ENCODE assay signal across 12 mouse cellular contexts in genomic region chr1:63272125-63272675, GRCm38 (mm10). TPM values are rescaled to one million over a fixed set of nuclear protein-coding genes. Genes with fewer than 3 reads are reported as not detected.
DNase-seq lines count a peak whose midpoint lies in the region; ATAC-seq and TF ChIP-seq lines count a peak whose summit lies in the region.
"Had no signal": no experiment of that assay in that cellular context is flagged by ENCODE, and none has a peak within 500 bp of the region (broad histone marks: within the 10 kb centered on the region; RNA-seq: fewer than 3 reads in every experiment).

No protein-coding gene starts in this region.

- H3K9ac ChIP-seq in stomach, embryonic 14.5 days (replicated peaks; ENCODE audit: low read depth, low read length), result no peak overlapping the region
- no peak overlapping the region for H3K9ac ChIP-seq in stomach, postnatal 0 days (ENCODE audit: low read length)
- H3K9ac ChIP-seq in neural tube, embryonic 15.5 days (replicated peaks), result no peak overlapping the region
- no peak overlapping the region for H3K9ac ChIP-seq in kidney, embryonic 14.5 days (ENCODE audit: low read depth, low read length)

- intact Hi-C loops in left cerebral cortex, postnatal 4 days (cut with DNase I), result loop anchor here (10.0 kb wide), 1 partner anchor 173 kb away; the partner anchor contains the start of gene Adam23

- peaks cover 30% of the 10 kb centered on the region for H3K27me3 ChIP-seq in stomach, embryonic 14.5 days (ENCODE audit: control insufficient read depth, insufficient read depth, low read length)
- H3K27me3 ChIP-seq in stomach, postnatal 0 days (ENCODE audit: control insufficient read depth, insufficient read depth, low read length), result peaks cover 3% of the 10 kb centered on the region; the same call in 1 of the 2 replicates
- H3K27me3 ChIP-seq in forebrain, embryonic 10.5 days (ENCODE audit: poor library complexity, severe bottlenecking), result peaks cover 98% of the 10 kb centered on the region
- peaks cover 92% of the 10 kb centered on the region for H3K27me3 ChIP-seq in limb, embryonic 10.5 days (ENCODE audit: low read depth, poor library complexity, severe bottlenecking)
- peaks cover 57% of the 10 kb centered on the region for H3K27me3 ChIP-seq in neural tube, embryonic 15.5 days (replicated peaks)
- H3K27me3 ChIP-seq in kidney, adult 2 months (replicated peaks; ENCODE audit: control insufficient read depth, insufficient read depth, low read length), result peaks cover 14% of the 10 kb centered on the region
- peaks cover 61% of the 10 kb centered on the region for H3K27me3 ChIP-seq in kidney, embryonic 14.5 days (ENCODE audit: control insufficient read depth, insufficient read depth, low read length)

- 19% methylated on average over 8 of the region's 8 CpGs for WGBS in stomach, embryonic 14.5 days
- WGBS in stomach, postnatal 0 days, result 19% methylated on average over 8 of the region's 8 CpGs
- WGBS in forebrain, embryonic 10.5 days, result 29% methylated on average over 8 of the region's 8 CpGs
- WGBS in limb, embryonic 10.5 days, result 34% methylated on average over 8 of the region's 8 CpGs
- 29% methylated on average over 8 of the region's 8 CpGs for WGBS in neural tube, embryonic 15.5 days
- 37% methylated on average over 8 of the region's 8 CpGs for WGBS in kidney, adult 2 months
- 31% methylated on average over 8 of the region's 8 CpGs for WGBS in kidney, embryonic 14.5 days

- H3K9me3 ChIP-seq in stomach, embryonic 14.5 days (ENCODE audit: control insufficient read depth, low read depth, low read length), result no peaks in the 10 kb centered on the region
- H3K9me3 ChIP-seq in stomach, postnatal 0 days (ENCODE audit: control insufficient read depth, low read length), result no peaks in the 10 kb centered on the region
- no peaks in the 10 kb centered on the region for H3K9me3 ChIP-seq in forebrain, embryonic 10.5 days
- no peaks in the 10 kb centered on the region for H3K9me3 ChIP-seq in limb, embryonic 10.5 days (replicated peaks)
- no peaks in the 10 kb centered on the region for H3K9me3 ChIP-seq in neural tube, embryonic 15.5 days (replicated peaks)
- H3K9me3 ChIP-seq in kidney, embryonic 14.5 days (ENCODE audit: control insufficient read depth, low read length), result no peaks in the 10 kb centered on the region

- no peaks in the 10 kb centered on the region for H3K36me3 ChIP-seq in stomach, embryonic 14.5 days (ENCODE audit: control insufficient read depth, insufficient read depth, low read length)
- no peaks in the 10 kb centered on the region for H3K36me3 ChIP-seq in stomach, postnatal 0 days (ENCODE audit: control insufficient read depth, insufficient read depth, low read length)
- H3K36me3 ChIP-seq in forebrain, embryonic 10.5 days (replicated peaks), result no peaks in the 10 kb centered on the region
- no peaks in the 10 kb centered on the region for H3K36me3 ChIP-seq in limb, embryonic 10.5 days
- no peaks in the 10 kb centered on the region for H3K36me3 ChIP-seq in neural tube, embryonic 15.5 days
- H3K36me3 ChIP-seq in kidney, adult 2 months (ENCODE audit: control insufficient read depth, insufficient read depth, low read length), result no peaks in the 10 kb centered on the region
- no peaks in the 10 kb centered on the region for H3K36me3 ChIP-seq in kidney, embryonic 14.5 days (ENCODE audit: control insufficient read depth, insufficient read depth, low read length)

- no peak for DNase-seq in stomach, postnatal 0 days (ENCODE audit: low spot score)
- no peak for DNase-seq in forebrain, embryonic 10.5 days (ENCODE audit: extremely low spot score, low spot score)
- DNase-seq in limb, embryonic 10.5 days (ENCODE audit: low spot score), result no peak
- no peak for DNase-seq in kidney, adult 2 months
- DNase-seq in left cerebral cortex, postnatal 4 days, result no peak
- DNase-seq: adrenal gland, adult 8-10 months; cerebellum, adult 11-12 months; lung, adult 2 months had no signal

- no peak overlapping the region for H3K4me3 ChIP-seq in stomach, embryonic 14.5 days (ENCODE audit: low read depth, low read length)
- no peak overlapping the region for H3K4me3 ChIP-seq in stomach, postnatal 0 days (ENCODE audit: low read depth, low read length)
- H3K4me3 ChIP-seq in forebrain, embryonic 10.5 days, result peak overlapping the region; percentile 75
- peak overlapping the region; percentile 71; the same call in 1 of the 2 replicates for H3K4me3 ChIP-seq in limb, embryonic 10.5 days
- peak overlapping the region; percentile 58 for H3K4me3 ChIP-seq in neural tube, embryonic 15.5 days (replicated peaks)
- H3K4me3 ChIP-seq in kidney, adult 2 months (ENCODE audit: insufficient read depth, low read depth, low read length), result no peak overlapping the region
- no peak overlapping the region for H3K4me3 ChIP-seq in kidney, embryonic 14.5 days (ENCODE audit: low read length)

- TF ChIP-seq POLR2A in kidney, adult 2 months (IDR thresholded peaks at IDR 0.05; ENCODE audit: low read depth, low read length), result no peak

- no peak for ATAC-seq in stomach, embryonic 14.5 days (ENCODE audit: insufficient number of reproducible peaks, insufficient read depth, low FRiP score, low read depth)
- no peak for ATAC-seq in stomach, postnatal 0 days (ENCODE audit: low FRiP score, low TSS enrichment)
- no peak for ATAC-seq in neural tube, embryonic 15.5 days (ENCODE audit: low FRiP score)
- no peak for ATAC-seq in kidney, embryonic 14.5 days (ENCODE audit: low FRiP score, low TSS enrichment)

- TF ChIP-seq CTCF in stomach, postnatal 0 days (IDR thresholded peaks at IDR 0.05; ENCODE audit: low read depth), result no peak
- TF ChIP-seq CTCF in kidney, adult 2 months (conservative IDR thresholded peaks at IDR 0.05; ENCODE audit: insufficient read depth, insufficient read length, low read depth, low read length), result no peak

- no peak for TF ChIP-seq EP300 in stomach, postnatal 0 days (optimal IDR thresholded peaks at IDR 0.05)

- H3K4me1 ChIP-seq in stomach, embryonic 14.5 days (ENCODE audit: control insufficient read depth, insufficient read depth, low read length), result no peaks in the 10 kb centered on the region
- H3K4me1 ChIP-seq in stomach, postnatal 0 days (replicated peaks; ENCODE audit: control insufficient read depth, insufficient read depth), result no peaks in the 10 kb centered on the region
- H3K4me1 ChIP-seq in forebrain, embryonic 10.5 days, result peaks cover 28% of the 10 kb centered on the region
- peaks cover 9% of the 10 kb centered on the region for H3K4me1 ChIP-seq in limb, embryonic 10.5 days
- H3K4me1 ChIP-seq in neural tube, embryonic 15.5 days, result 0 out of 2 replicates have a peak, but pooled peaks cover 3% of the 10 kb centered on the region
- peaks cover 3% of the 10 kb centered on the region; the same call in 1 of the 2 replicates for H3K4me1 ChIP-seq in kidney, adult 2 months (ENCODE audit: control insufficient read depth, insufficient read depth, low read length)
- no peaks in the 10 kb centered on the region for H3K4me1 ChIP-seq in kidney, embryonic 14.5 days (ENCODE audit: control insufficient read depth, insufficient read depth, low read length)

- H3K27ac ChIP-seq in stomach, embryonic 14.5 days (ENCODE audit: low read length), result no peak overlapping the region
- no peak overlapping the region for H3K27ac ChIP-seq in stomach, postnatal 0 days (replicated peaks)
- H3K27ac ChIP-seq in forebrain, embryonic 10.5 days, result peak overlapping the region; percentile 93
- H3K27ac ChIP-seq in limb, embryonic 10.5 days, result peak overlapping the region; percentile 93; the same call in 1 of the 2 replicates
- H3K27ac ChIP-seq in neural tube, embryonic 15.5 days (replicated peaks), result 0 out of 2 replicates have a peak overlapping the region, but pooled peaks have one; percentile 77
- H3K27ac ChIP-seq in kidney, adult 2 months (ENCODE audit: insufficient read depth, low read depth, low read length), result no peak overlapping the region
- H3K27ac ChIP-seq in kidney, embryonic 14.5 days (ENCODE audit: low read depth, low read length), result no peak overlapping the region

- H3K4me2 ChIP-seq in stomach, embryonic 14.5 days (replicated peaks; ENCODE audit: low read depth, low read length), result peak overlapping the region; percentile 53
- H3K4me2 ChIP-seq in stomach, postnatal 0 days (replicated peaks; ENCODE audit: low read depth), result no peak overlapping the region; the same call in 1 of the 2 replicates
- peak overlapping the region; percentile 63 for H3K4me2 ChIP-seq in neural tube, embryonic 15.5 days
- H3K4me2 ChIP-seq in kidney, embryonic 14.5 days (replicated peaks; ENCODE audit: low read depth, low read length), result no peak overlapping the region; the same call in 1 of the 2 replicates

RNA-seq across cellular contexts. Expression of gene Zdbf2, which starts 0.9 kb away (rescaled TPM):
- 10.8 and 13.0 TPM in 2 replicates for polyA plus RNA-seq in stomach, embryonic 14.5 days (2014; fragmentation: Nextera tagmentation; extraction: Ambion mirVana)
- 2.2 and 2.3 TPM in 2 replicates for polyA plus RNA-seq in stomach, postnatal 0 days (2015; fragmentation: Nextera tagmentation; extraction: Ambion mirVana)
- 21.6 and 25.1 TPM in 2 replicates for polyA plus RNA-seq in forebrain, embryonic 10.5 days (2016; fragmentation: Nextera tagmentation; extraction: Ambion mirVana)
- 10.9 and 12.8 TPM in 2 replicates for polyA plus RNA-seq in limb, embryonic 10.5 days (2016; fragmentation: Nextera tagmentation; extraction: Ambion mirVana)
- 24.8 and 31.3 TPM in 2 replicates for polyA plus RNA-seq in neural tube, embryonic 15.5 days (2015; fragmentation: Nextera tagmentation; extraction: Ambion mirVana)
- 0.03 TPM in 2 replicates for polyA plus RNA-seq in kidney, adult 2 months (2012; rRNA removed)
- total RNA-seq in left cerebral cortex, postnatal 4 days (2021), result 10 to 100 TPM; 16.8 to 25.3 TPM
- 8.1 and 8.6 TPM in 2 replicates for polyA plus RNA-seq in kidney, embryonic 14.5 days (2014; fragmentation: Nextera tagmentation; extraction: Ambion mirVana)

RNA-seq across cellular contexts. Expression of gene Gpr1, which starts 57.9 kb away (rescaled TPM):
- 0.13 TPM in 1 of 2 replicates, not detected in the other for polyA plus RNA-seq in stomach, embryonic 14.5 days (2014; fragmentation: Nextera tagmentation; extraction: Ambion mirVana)
- 0.05 and 0.11 TPM in 2 replicates for polyA plus RNA-seq in stomach, postnatal 0 days (2015; fragmentation: Nextera tagmentation; extraction: Ambion mirVana)
- polyA plus RNA-seq in forebrain, embryonic 10.5 days (2016; fragmentation: Nextera tagmentation; extraction: Ambion mirVana), result 0.26 and 0.33 TPM in 2 replicates
- polyA plus RNA-seq in limb, embryonic 10.5 days (2016; fragmentation: Nextera tagmentation; extraction: Ambion mirVana), result 0.08 and 0.15 TPM in 2 replicates
- polyA plus RNA-seq in neural tube, embryonic 15.5 days (2015; fragmentation: Nextera tagmentation; extraction: Ambion mirVana), result 0.54 and 0.78 TPM in 2 replicates
- 0.05 and 0.06 TPM in 2 replicates for polyA plus RNA-seq in kidney, adult 2 months (2012; rRNA removed)
- under 1 TPM; 0.50 TPM for total RNA-seq in left cerebral cortex, postnatal 4 days (2021)
- 0.10 and 0.28 TPM in 2 replicates for polyA plus RNA-seq in kidney, embryonic 14.5 days (2014; fragmentation: Nextera tagmentation; extraction: Ambion mirVana)
- total RNA-seq: heart, postnatal 4 days had no signal

Comparison
In these comparisons a context has a peak if more than half of its experiments do, and no peak if none do; other contexts are left out.
1. H3K4me2 ChIP-seq: peak in stomach, embryonic 14.5 days (single experiment) and neural tube, embryonic 15.5 days (single experiment); none in stomach, postnatal 0 days (single experiment) and kidney, embryonic 14.5 days (single experiment).
2. H3K27ac ChIP-seq: peak in forebrain, embryonic 10.5 days (single experiment), limb, embryonic 10.5 days (single experiment) and neural tube, embryonic 15.5 days (single experiment); none in stomach, embryonic 14.5 days (single experiment), stomach, postnatal 0 days (single experiment), kidney, adult 2 months (single experiment) and kidney, embryonic 14.5 days (single experiment).
3. H3K4me3 ChIP-seq: peak in forebrain, embryonic 10.5 days (single experiment), limb, embryonic 10.5 days (single experiment) and neural tube, embryonic 15.5 days (single experiment); none in stomach, embryonic 14.5 days (single experiment), stomach, postnatal 0 days (single experiment), kidney, adult 2 months (single experiment) and kidney, embryonic 14.5 days (single experiment).